24 mouse cellular contexts compared by ENCODE assay signal in the genomic region with DNA sequence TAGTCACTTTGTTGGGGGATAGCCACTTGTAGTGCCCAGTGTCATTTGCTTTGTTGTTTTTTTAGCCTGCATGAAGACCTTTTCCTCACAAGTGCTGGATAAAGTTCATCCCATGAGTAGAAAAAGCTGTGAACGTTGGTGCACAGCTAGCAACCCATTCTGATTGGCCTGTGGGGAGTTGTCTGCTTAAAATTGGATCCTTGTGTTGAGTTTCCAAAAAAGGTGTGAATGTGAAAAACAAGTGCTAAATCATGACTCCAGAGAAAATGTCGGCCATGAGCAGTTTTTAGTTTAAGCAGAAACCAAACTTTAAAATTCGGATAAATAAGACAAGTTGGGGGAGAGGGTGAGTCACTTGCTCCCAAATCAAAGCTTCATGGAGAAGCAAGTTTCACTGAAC.
DNase-seq lines count a peak whose midpoint lies in the region; ATAC-seq and TF ChIP-seq lines count a peak whose summit lies in the region.
"Had no signal": no experiment of that assay in that cellular context is flagged by ENCODE, and none has a peak within 500 bp of the region (broad histone marks: within the 10 kb centered on the region; RNA-seq: fewer than 3 reads in every experiment).

No protein-coding gene starts in this region.

- no peaks in the 10 kb centered on the region for H3K4me1 ChIP-seq in forebrain, postnatal 0 days (ENCODE audit: insufficient read depth)
- peaks cover 3% of the 10 kb centered on the region; the same call in 1 of the 2 replicates for H3K4me1 ChIP-seq in forebrain, embryonic 11.5 days (replicated peaks; ENCODE audit: control insufficient read depth, insufficient read depth, low read length)
- H3K4me1 ChIP-seq: embryonic facial prominence, embryonic 10.5 days; embryonic facial prominence, embryonic 13.5 days; intestine, embryonic 15.5 days had no signal

- peak; percentile 10 for DNase-seq in forebrain, postnatal 0 days
- DNase-seq in forebrain, embryonic 11.5 days (ENCODE audit: low spot score), result no peak
- peak; percentile 24 to 40 for DNase-seq in frontal cortex, postnatal 36 days (ENCODE audit: low spot score in 2 of 2)
- DNase-seq in frontal cortex, postnatal 10 days (ENCODE audit: low spot score in 2 of 2), result no peak
- peak; percentile 6 for DNase-seq in MN1 (ENCODE audit: low spot score)
- DNase-seq in telencephalon, adult 2 months (ENCODE audit: low read depth, low spot score), result peak; percentile 52
- no peak for DNase-seq in spleen, postnatal 10 days (ENCODE audit: low spot score in 2 of 2)
- DNase-seq: adrenal gland, adult 2 months; adrenal gland, postnatal 14 days; cerebellum, adult 11-12 months; cerebellum, adult 8-10 months; cerebellum, postnatal 10 days; cerebellum, postnatal 36 days; embryo, embryonic 11 days; gastrocnemius, adult 2 months; gastrocnemius, postnatal 14 days had no signal

- peak; percentile 12; the same call in 1 of the 2 replicates for ATAC-seq in forebrain, postnatal 0 days
- ATAC-seq in forebrain, embryonic 11.5 days (replicated peaks; ENCODE audit: low FRiP score), result no peak
- ATAC-seq: forebrain, embryonic 13.5 days; hindbrain, embryonic 16.5 days; intestine, embryonic 15.5 days had no signal

- no peaks in the 10 kb centered on the region for H3K36me3 ChIP-seq in forebrain, postnatal 0 days (ENCODE audit: insufficient read depth)
- H3K36me3 ChIP-seq in forebrain, embryonic 11.5 days (ENCODE audit: control insufficient read depth, insufficient read depth, low read length), result no peaks in the 10 kb centered on the region
- H3K36me3 ChIP-seq: embryonic facial prominence, embryonic 10.5 days; hindbrain, embryonic 13.5 days; intestine, embryonic 15.5 days had no signal

- H3K4me3 ChIP-seq in forebrain, postnatal 0 days (ENCODE audit: low read depth, low read length), result no peak overlapping the region
- H3K4me3 ChIP-seq in forebrain, embryonic 11.5 days (ENCODE audit: low read depth, low read length), result no peak overlapping the region
- H3K4me3 ChIP-seq: embryonic facial prominence, embryonic 10.5 days; embryonic facial prominence, embryonic 13.5 days; erythroblast, embryonic 14.5 days; forebrain, embryonic 13.5 days; gastrocnemius, adult 2 months; hindbrain, embryonic 13.5 days; intestine, embryonic 15.5 days had no signal

- no peaks in the 10 kb centered on the region for H3K9me3 ChIP-seq in forebrain, postnatal 0 days (ENCODE audit: low read length)
- H3K9me3 ChIP-seq in forebrain, embryonic 11.5 days (ENCODE audit: control insufficient read depth, low read length), result no peaks in the 10 kb centered on the region
- H3K9me3 ChIP-seq: embryonic facial prominence, embryonic 10.5 days; embryonic facial prominence, embryonic 13.5 days; forebrain, embryonic 13.5 days; hindbrain, embryonic 13.5 days; intestine, embryonic 15.5 days had no signal

- H3K27ac ChIP-seq in forebrain, postnatal 0 days (ENCODE audit: low read depth, low read length), result no peak overlapping the region
- H3K27ac ChIP-seq in forebrain, embryonic 11.5 days (ENCODE audit: low read depth, low read length), result no peak overlapping the region
- H3K27ac ChIP-seq: embryonic facial prominence, embryonic 10.5 days; embryonic facial prominence, embryonic 13.5 days; forebrain, embryonic 13.5 days; gastrocnemius, adult 2 months; hindbrain, embryonic 13.5 days; intestine, embryonic 15.5 days had no signal

- H3K4me2 ChIP-seq in forebrain, postnatal 0 days (ENCODE audit: low read depth), result no peak overlapping the region
- H3K4me2 ChIP-seq in forebrain, embryonic 11.5 days (ENCODE audit: low read depth, low read length, severe bottlenecking), result no peak overlapping the region
- H3K4me2 ChIP-seq: embryonic facial prominence, embryonic 13.5 days; forebrain, embryonic 13.5 days; heart, embryonic 11.5 days; hindbrain, embryonic 13.5 days; intestine, embryonic 15.5 days had no signal

- no peak overlapping the region for H3K9ac ChIP-seq in forebrain, postnatal 0 days
- H3K9ac ChIP-seq in forebrain, embryonic 11.5 days (ENCODE audit: low read length), result no peak overlapping the region
- H3K9ac ChIP-seq: embryonic facial prominence, embryonic 13.5 days; forebrain, embryonic 13.5 days; hindbrain, embryonic 13.5 days; intestine, embryonic 15.5 days had no signal

- TF ChIP-seq CTCF in forebrain, postnatal 0 days (IDR thresholded peaks at IDR 0.05; ENCODE audit: low read depth), result no peak

- no peaks in the 10 kb centered on the region for H3K27me3 ChIP-seq in forebrain, postnatal 0 days (ENCODE audit: insufficient read depth, low read length)
- no peaks in the 10 kb centered on the region for H3K27me3 ChIP-seq in forebrain, embryonic 11.5 days (ENCODE audit: control insufficient read depth, insufficient read depth, low read length)
- H3K27me3 ChIP-seq: embryonic facial prominence, embryonic 13.5 days; forebrain, embryonic 13.5 days; hindbrain, embryonic 13.5 days; intestine, embryonic 15.5 days had no signal

- 47% methylated on average over 3 of the region's 3 CpGs for WGBS in forebrain, postnatal 0 days
- WGBS in forebrain, embryonic 11.5 days, result 74% methylated on average over 3 of the region's 3 CpGs

Comparison
In these comparisons a context has a peak if more than half of its experiments do, and no peak if none do; other contexts are left out.
1. DNase-seq: peak in forebrain, postnatal 0 days (single experiment), frontal cortex, postnatal 36 days (2 of 2), MN1 (single experiment) and telencephalon, adult 2 months (single experiment); none in forebrain, embryonic 11.5 days (single experiment), frontal cortex, postnatal 10 days (0 of 2) and spleen, postnatal 10 days (0 of 2).